In genomic region chr14:16752648-16753047, GRCm38 (mm10) we compare ENCODE assay signal across 25 mouse cellular contexts.
DNase-seq lines count a peak whose midpoint lies in the region; ATAC-seq lines count a peak whose summit lies in the region.
"Had no signal": no experiment of that assay in that cellular context is flagged by ENCODE, and none has a peak within 500 bp of the region (broad histone marks: within the 10 kb centered on the region; RNA-seq: fewer than 3 reads in every experiment).

No protein-coding gene starts in this region.

- peak; percentile 41 for DNase-seq in embryonic facial prominence, embryonic 14.5 days (ENCODE audit: low spot score)
- no peak for DNase-seq in embryonic facial prominence, embryonic 10.5 days (ENCODE audit: low spot score)
- peak; percentile 68 for DNase-seq in heart, embryonic 10.5 days (ENCODE audit: low spot score)
- no peak for DNase-seq in heart, postnatal 14 days
- DNase-seq in 3T3-L1 (ENCODE audit: low read depth, low spot score), result peak; percentile 54
- DNase-seq in lung, postnatal 14 days, result no peak
- DNase-seq: adrenal gland, postnatal 10 days; cerebellum, adult 11 months; cerebellum, adult 9-10 months; cerebellum, postnatal 36 days; gastrocnemius, postnatal 25 days; kidney, adult 18-20 months; kidney, postnatal 4 days; liver, embryonic 13.5 days; lung, adult 18-20 months; lung, postnatal 10 days; midbrain, embryonic 14.5 days; thymus, adult 2 months had no signal

- H3K4me2 ChIP-seq in embryonic facial prominence, embryonic 14.5 days (ENCODE audit: low read depth, low read length), result no peak overlapping the region
- H3K4me2 ChIP-seq in heart, embryonic 16.5 days (ENCODE audit: low read depth, low read length), result no peak overlapping the region
- H3K4me2 ChIP-seq: embryonic facial prominence, embryonic 12.5 days; forebrain, embryonic 13.5 days; limb, embryonic 15.5 days; liver, embryonic 13.5 days had no signal

- H3K36me3 ChIP-seq in embryonic facial prominence, embryonic 14.5 days (ENCODE audit: control insufficient read depth, insufficient read depth, low read length), result no peaks in the 10 kb centered on the region
- no peaks in the 10 kb centered on the region for H3K36me3 ChIP-seq in embryonic facial prominence, embryonic 10.5 days (replicated peaks)
- no peaks in the 10 kb centered on the region for H3K36me3 ChIP-seq in heart, embryonic 10.5 days
- no peaks in the 10 kb centered on the region for H3K36me3 ChIP-seq in heart, embryonic 16.5 days (ENCODE audit: control insufficient read depth, insufficient read depth)
- H3K36me3 ChIP-seq: embryonic facial prominence, embryonic 12.5 days; G1E; limb, embryonic 15.5 days; liver, embryonic 13.5 days had no signal

- H3K4me3 ChIP-seq in embryonic facial prominence, embryonic 14.5 days (ENCODE audit: low read depth, low read length), result no peak overlapping the region
- no peak overlapping the region for H3K4me3 ChIP-seq in embryonic facial prominence, embryonic 10.5 days
- H3K4me3 ChIP-seq in heart, embryonic 10.5 days, result no peak overlapping the region
- H3K4me3 ChIP-seq in heart, embryonic 16.5 days (ENCODE audit: low read length), result no peak overlapping the region
- H3K4me3 ChIP-seq: embryonic facial prominence, embryonic 12.5 days; erythroblast, embryonic 14.5 days; forebrain, embryonic 13.5 days; limb, embryonic 15.5 days; liver, embryonic 13.5 days had no signal

- no peak overlapping the region for H3K9ac ChIP-seq in embryonic facial prominence, embryonic 14.5 days (ENCODE audit: low read depth, low read length)
- H3K9ac ChIP-seq in heart, embryonic 16.5 days (ENCODE audit: low read length), result no peak overlapping the region
- H3K9ac ChIP-seq: embryonic facial prominence, embryonic 12.5 days; forebrain, embryonic 13.5 days; limb, embryonic 15.5 days; liver, embryonic 13.5 days had no signal

- 82% methylated on average over 1 of the region's 1 CpGs for WGBS in embryonic facial prominence, embryonic 14.5 days
- WGBS in embryonic facial prominence, embryonic 10.5 days, result 84% methylated on average over 1 of the region's 1 CpGs
- 79% methylated on average over 1 of the region's 1 CpGs for WGBS in heart, embryonic 10.5 days
- 58% methylated on average over 1 of the region's 1 CpGs for WGBS in heart, embryonic 16.5 days

- no peaks in the 10 kb centered on the region for H3K27me3 ChIP-seq in embryonic facial prominence, embryonic 14.5 days (replicated peaks; ENCODE audit: control insufficient read depth, insufficient read depth, low read length)
- H3K27me3 ChIP-seq in embryonic facial prominence, embryonic 10.5 days (replicated peaks; ENCODE audit: low read depth, poor library complexity, severe bottlenecking), result no peaks in the 10 kb centered on the region
- no peaks in the 10 kb centered on the region for H3K27me3 ChIP-seq in heart, embryonic 10.5 days (ENCODE audit: insufficient read depth, poor library complexity, severe bottlenecking)
- H3K27me3 ChIP-seq in heart, embryonic 16.5 days (ENCODE audit: control insufficient read depth, insufficient read depth, low read length), result no peaks in the 10 kb centered on the region
- H3K27me3 ChIP-seq: embryonic facial prominence, embryonic 12.5 days; limb, embryonic 15.5 days; liver, embryonic 13.5 days had no signal

- peaks cover 7% of the 10 kb centered on the region; the same call in 1 of the 2 replicates for H3K4me1 ChIP-seq in embryonic facial prominence, embryonic 14.5 days (ENCODE audit: control insufficient read depth, insufficient read depth, low read length)
- H3K4me1 ChIP-seq in embryonic facial prominence, embryonic 10.5 days, result no peaks in the 10 kb centered on the region
- no peaks in the 10 kb centered on the region for H3K4me1 ChIP-seq in heart, embryonic 10.5 days
- no peaks in the 10 kb centered on the region for H3K4me1 ChIP-seq in heart, embryonic 16.5 days (ENCODE audit: control insufficient read depth, insufficient read depth, low read length)
- H3K4me1 ChIP-seq: embryonic facial prominence, embryonic 12.5 days; forebrain, embryonic 13.5 days; liver, embryonic 13.5 days had no signal

- intact Hi-C loops in heart, postnatal 14 days (cut with DNase I), result no loop called here

- no peaks in the 10 kb centered on the region for H3K9me3 ChIP-seq in embryonic facial prominence, embryonic 14.5 days (ENCODE audit: control insufficient read depth, low read length)
- H3K9me3 ChIP-seq in embryonic facial prominence, embryonic 10.5 days, result no peaks in the 10 kb centered on the region
- no peaks in the 10 kb centered on the region for H3K9me3 ChIP-seq in heart, embryonic 10.5 days
- H3K9me3 ChIP-seq in heart, embryonic 16.5 days (replicated peaks; ENCODE audit: control insufficient read depth, low read length), result no peaks in the 10 kb centered on the region
- H3K9me3 ChIP-seq: embryonic facial prominence, embryonic 12.5 days; forebrain, embryonic 13.5 days; G1E; limb, embryonic 15.5 days; liver, embryonic 13.5 days had no signal

- no peak overlapping the region for H3K27ac ChIP-seq in embryonic facial prominence, embryonic 14.5 days (replicated peaks; ENCODE audit: low read depth, low read length)
- H3K27ac ChIP-seq in embryonic facial prominence, embryonic 10.5 days (replicated peaks), result no peak overlapping the region
- H3K27ac ChIP-seq in heart, embryonic 10.5 days, result no peak overlapping the region
- H3K27ac ChIP-seq in heart, embryonic 16.5 days (ENCODE audit: low read length), result no peak overlapping the region
- H3K27ac ChIP-seq: embryonic facial prominence, embryonic 12.5 days; forebrain, embryonic 13.5 days; limb, embryonic 15.5 days; liver, embryonic 13.5 days had no signal

- ATAC-seq in embryonic facial prominence, embryonic 14.5 days (ENCODE audit: low read depth), result no peak
- peak; percentile 70 for ATAC-seq in heart, embryonic 16.5 days (replicated peaks; ENCODE audit: extremely low read depth, insufficient read depth, low FRiP score)
- ATAC-seq: forebrain, embryonic 13.5 days; hindbrain, embryonic 16.5 days had no signal

Comparison
In these comparisons a context has a peak if more than half of its experiments do, and no peak if none do; other contexts are left out.
1. DNase-seq: peak in embryonic facial prominence, embryonic 14.5 days (single experiment), heart, embryonic 10.5 days (single experiment) and 3T3-L1 (single experiment); none in embryonic facial prominence, embryonic 10.5 days (single experiment), heart, postnatal 14 days (0 of 2) and lung, postnatal 14 days (single experiment).